Mouse (Mus musculus) sigmoid colon, adult 10 weeks (tissue): ENCODE measurements around the gene Wdsub1. TPM values are rescaled to one million over a fixed set of nuclear protein-coding genes. Genes with fewer than 3 reads are reported as not detected.

Experiments
- polyA plus RNA-seq: library from polyadenylated mRNA; stranded (reverse); fragments of 350-450 nt; fragmentation: Illumina TruSeq; extraction: RNeasy Lipid Tissue Mini Kit (QIAGEN cat#74804); gene quantifications from one replicate; pipeline ENCODE4 v1.2.3, GENCODE M21; 2014; ENCODE audit warnings: low read depth, low replicate concordance

Gene Wdsub1
- 7.1 TPM for polyA plus RNA-seq

GRCm38 (mm10) chr2:59881831-59882741 lies at the start of gene Wdsub1:
Wdsub1 (minus strand) TSS chr2:59882591.

